Mouse (Mus musculus) MEL (cell line): ENCODE measurements around the gene Usp28. TPM values are rescaled to one million over a fixed set of nuclear protein-coding genes. Genes with fewer than 3 reads are reported as not detected.

Experiments used
- DNase-seq: peaks from one replicate; pipeline ENCODE4 v3.0.0; 2011; ENCODE audit warnings: low read depth, low spot score
- H3K27ac ChIP-seq: 2 replicates; pipeline ENCODE4 v1.5.1; 2012; ENCODE audit warnings: low read depth, mild to moderate bottlenecking, control low read depth, low read length, moderate library complexity; ENCODE audit not compliant: control insufficient read depth
- H3K27me3 ChIP-seq, 2 experiments: fragments of 150-350 bp in 1 of 2; sonication (generic) in 1 of 2; 2 replicates each; pipeline ENCODE4 v1.6.1; 2012; ENCODE audit warnings: low read length in 2 of 2, mild to moderate bottlenecking in 2 of 2, improper control_type of control experiment in 1 of 2, moderate library complexity in 1 of 2; ENCODE audit not compliant: insufficient read depth in 2 of 2, control insufficient read depth in 1 of 2
- H3K36me3 ChIP-seq, 2 experiments: 2 replicates each; pipeline ENCODE4 v1.6.1; 2012 to 2014; ENCODE audit warnings: low read length in 2 of 2, improper control_type of control experiment in 1 of 2, inconsistent platforms in 1 of 2, mild to moderate bottlenecking in 1 of 2; ENCODE audit not compliant: insufficient read depth in 2 of 2, control insufficient read depth in 1 of 2
- H3K4me1 ChIP-seq, 2 experiments: fragments of 150-350 bp in 1 of 2; sonication (generic) in 1 of 2; 2 replicates each; pipeline ENCODE4 v1.6.1; 2012; ENCODE audit warnings: low read length in 2 of 2, improper control_type of control experiment in 1 of 2, mild to moderate bottlenecking in 1 of 2; ENCODE audit not compliant: insufficient read depth in 2 of 2, control insufficient read depth in 1 of 2
- H3K4me3 ChIP-seq, 2 experiments: fragments of 150-350 bp in 1 of 2; sonication (generic) in 1 of 2; 2 replicates each; pipeline ENCODE4 v1.5.1; 2012; ENCODE audit warnings: low read depth in 2 of 2, low read length in 2 of 2, mild to moderate bottlenecking in 2 of 2, moderate library complexity in 2 of 2, control low read depth in 1 of 2, improper control_type of control experiment in 1 of 2; ENCODE audit not compliant: control insufficient read depth in 1 of 2, insufficient read depth in 1 of 2
- H3K79me2 ChIP-seq: 2 replicates; pipeline ENCODE4 v1.6.1; 2012; ENCODE audit warnings: mild to moderate bottlenecking, low read length, moderate library complexity; ENCODE audit not compliant: control insufficient read depth, poor library complexity, insufficient read depth
- H3K9ac ChIP-seq: 2 replicates; pipeline ENCODE4 v1.6.1; 2012; ENCODE audit warnings: low read depth, mild to moderate bottlenecking, control low read depth, low read length, moderate library complexity; ENCODE audit not compliant: control insufficient read depth, poor library complexity, severe bottlenecking
- H3K9me3 ChIP-seq: fragments of 150-350 bp; sonication (generic); replicated peaks from 2 replicates; pipeline ENCODE4 v1.6.1; 2012; ENCODE audit warnings: mild to moderate bottlenecking, low read length, improper control_type of control experiment, moderate library complexity; ENCODE audit not compliant: insufficient read depth
- CHD1 ChIP-seq: IDR thresholded peaks from 2 replicates; pipeline ENCODE4 v1.6.1; 2012; ENCODE audit warnings: low read depth, mild to moderate bottlenecking, inconsistent platforms, low read length, improper control_type of control experiment
- CHD2 ChIP-seq: IDR thresholded peaks from 2 replicates; pipeline ENCODE4 v1.6.1; 2011; ENCODE audit warnings: low read length, improper control_type of control experiment
- JUND ChIP-seq: IDR thresholded peaks from 2 replicates; pipeline ENCODE4 v1.6.1; 2011; ENCODE audit warnings: low read depth, mild to moderate bottlenecking, improper control_type of control experiment, low read length
- KAT2A ChIP-seq: conservative IDR thresholded peaks from 2 replicates; pipeline ENCODE4 v1.6.1; 2012; ENCODE audit warnings: low read depth, low read length, improper control_type of control experiment, inconsistent platforms
- MAFK ChIP-seq: IDR thresholded peaks from 2 replicates; pipeline ENCODE4 v1.6.1; 2011; ENCODE audit warnings: low read depth, mild to moderate bottlenecking, low read length, improper control_type of control experiment, borderline replicate concordance
- MAZ ChIP-seq: IDR thresholded peaks from 2 replicates; pipeline ENCODE4 v1.6.1; 2012; ENCODE audit warnings: low read depth, mild to moderate bottlenecking, inconsistent platforms, low read length, improper control_type of control experiment
- MXI1 ChIP-seq: IDR thresholded peaks from 2 replicates; pipeline ENCODE4 v1.6.1; 2011; ENCODE audit warnings: mild to moderate bottlenecking, low read depth, low read length, improper control_type of control experiment
- MYC ChIP-seq: IDR thresholded peaks from 2 replicates; pipeline ENCODE4 v1.6.1; 2011; ENCODE audit warnings: low read depth, mild to moderate bottlenecking, low read length, improper control_type of control experiment, moderate library complexity
- NELFE ChIP-seq: IDR thresholded peaks from 2 replicates; pipeline ENCODE4 v1.6.1; 2011; ENCODE audit warnings: low read depth, low read length, improper control_type of control experiment
- NRF1 ChIP-seq: IDR thresholded peaks from 2 replicates; pipeline ENCODE4 v1.6.1; 2014; ENCODE audit warnings: low read depth, mild to moderate bottlenecking, inconsistent platforms, low read length, improper control_type of control experiment, moderate library complexity; ENCODE audit not compliant: poor library complexity, insufficient read depth, severe bottlenecking
- POLR2A ChIP-seq, 2 experiments: IDR thresholded peaks; 2 replicates each; pipeline ENCODE4 v1.6.1; 2011 to 2012; ENCODE audit warnings: low read length in 2 of 2, mild to moderate bottlenecking in 2 of 2, control low read depth in 1 of 2, improper control_type of control experiment in 1 of 2, low read depth in 1 of 2, moderate library complexity in 1 of 2; ENCODE audit not compliant: control insufficient read depth in 1 of 2, insufficient read depth in 1 of 2, poor library complexity in 1 of 2
- SIN3A ChIP-seq: IDR thresholded peaks from 2 replicates; pipeline ENCODE4 v1.6.1; 2012; ENCODE audit warnings: low read length, improper control_type of control experiment, inconsistent platforms
- SMC3 ChIP-seq: IDR thresholded peaks from 2 replicates; pipeline ENCODE4 v1.6.1; 2011; ENCODE audit warnings: low read depth, low read length, improper control_type of control experiment
- TCF12 ChIP-seq: IDR thresholded peaks from 2 replicates; pipeline ENCODE4 v1.6.1; 2014; ENCODE audit warnings: low read depth, mild to moderate bottlenecking, inconsistent platforms, low read length, improper control_type of control experiment, moderate library complexity
- USF1 ChIP-seq: IDR thresholded peaks from 2 replicates; pipeline ENCODE4 v1.6.1; 2014; ENCODE audit warnings: low read depth, mild to moderate bottlenecking, inconsistent platforms, low read length, improper control_type of control experiment, moderate library complexity
- USF2 ChIP-seq, 2 experiments: IDR thresholded peaks; 2 replicates each; pipeline ENCODE4 v1.6.1; 2011 to 2012; ENCODE audit warnings: improper control_type of control experiment in 2 of 2, low read length in 2 of 2, borderline replicate concordance in 1 of 2, inconsistent platforms in 1 of 2, low read depth in 1 of 2, mild to moderate bottlenecking in 1 of 2; ENCODE audit not compliant: insufficient read depth in 1 of 2
- ZKSCAN1 ChIP-seq: IDR thresholded peaks from 2 replicates; pipeline ENCODE4 v1.6.1; 2012; ENCODE audit warnings: low read depth, mild to moderate bottlenecking, inconsistent platforms, low read length, improper control_type of control experiment, moderate library complexity
- polyA plus RNA-seq, 2 experiments: library from polyadenylated mRNA; stranded (reverse) in 1 of 2; unstranded in 1 of 2; fragments of >175 nt in 1 of 2; fragments of >200 nt in 1 of 2; gene quantifications; 2 replicates each; pipeline versions ENCODE4 v1.2.1 to v1.2.4; 2012; ENCODE audit warnings: low replicate concordance in 2 of 2, low read depth in 1 of 2; ENCODE audit not compliant: insufficient read length in 2 of 2, insufficient read depth in 1 of 2, missing spikeins in 1 of 2
- total RNA-seq: library from RNA; depleted of rRNA; stranded (reverse); fragments of 300-350 nt; gene quantifications from 2 replicates; pipeline ENCODE4 v1.2.3, GENCODE M21; 2012

Gene Usp28
- total and polyA plus RNA-seq, 3 experiments, result 5.2 to 14.2 TPM; not detected in 1

DNA sequence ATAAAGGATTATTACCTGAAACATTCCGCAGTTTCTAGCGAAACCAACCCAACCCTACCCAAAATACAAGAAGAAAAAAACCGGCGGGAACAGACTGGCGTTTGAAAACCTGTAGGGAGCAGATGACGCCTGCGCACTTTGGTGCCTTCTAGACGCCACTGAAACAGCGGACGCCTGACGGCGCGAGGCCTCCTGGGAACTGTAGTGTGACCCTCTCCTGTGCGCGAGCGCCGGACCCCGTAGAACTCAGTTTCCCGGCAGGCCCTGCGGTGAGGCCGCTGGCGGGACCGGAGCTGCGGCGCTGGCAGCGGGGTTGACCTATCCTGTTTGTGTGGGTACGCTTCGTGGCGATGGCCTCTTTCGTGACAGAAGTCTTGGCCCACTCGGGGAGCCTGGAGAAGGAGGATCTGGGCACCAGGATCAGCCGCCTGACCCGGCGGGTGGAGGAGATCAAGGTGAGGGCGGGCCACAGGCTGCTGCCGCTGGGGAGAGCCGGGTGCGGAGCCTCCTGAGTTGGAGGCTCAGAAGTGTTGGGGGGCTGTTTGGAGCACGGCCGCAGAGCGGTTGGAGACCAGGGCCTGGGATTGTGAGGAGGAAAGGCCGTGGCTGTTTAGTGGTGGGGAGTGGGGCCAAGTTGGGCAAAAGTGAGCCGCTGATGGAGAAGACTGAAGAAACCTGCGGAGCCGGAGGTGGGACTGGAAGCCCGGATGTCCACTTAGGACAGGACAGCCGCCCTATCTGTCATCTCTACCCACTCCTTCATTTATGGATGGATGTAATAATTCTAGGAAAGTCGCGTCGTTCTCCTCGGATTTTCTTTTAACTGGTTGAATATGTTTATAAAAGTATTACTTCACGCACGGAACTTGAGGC is 70.4 kb downstream of the Usp28 start, which contains the start of gene Zw10 (continued):
- TF ChIP-seq CHD1 (no peak), SIN3A (peak; percentile 90), USF1 (no peak), JUND (no peak)

- H3K4me3 ChIP-seq, result no peak overlapping the region
- H3K4me1 ChIP-seq, result no peaks in the 10 kb centered on the region
- no peaks in the 10 kb centered on the region for H3K79me2 ChIP-seq
- TF ChIP-seq MYC (no peak), MXI1 (no peak), CHD2 (no peak), KAT2A (no peak)
- DNase-seq, result no peak
- no peaks in the 10 kb centered on the region for H3K27me3 ChIP-seq
- H3K36me3 ChIP-seq, result peaks cover 0 to 9% of the 10 kb centered on the region in 2 experiments; a peak in 2 of 4 replicates
- no peak overlapping the region for H3K27ac ChIP-seq
- H3K9me3 ChIP-seq, result no peaks in the 10 kb centered on the region
- H3K9ac ChIP-seq, result no peak overlapping the region
Observed at GRCm38 (mm10) chr9:49076847-49077246, 91.7 kb downstream of the Usp28 start.

- no peak within 1 kb of the TSS for H3K9ac ChIP-seq
- no peaks in the 10 kb centered on the region for H3K79me2 ChIP-seq
- H3K9me3 ChIP-seq, result no peaks in the 10 kb centered on the region
- no peak within 1 kb of the TSS for H3K27ac ChIP-seq
- no peaks in the 10 kb centered on the region for H3K4me1 ChIP-seq
- H3K36me3 ChIP-seq, result peaks cover 0 to 1% of the 10 kb centered on the region in 2 experiments; a peak in 1 of 4 replicates
- no peak for DNase-seq
- H3K4me3 ChIP-seq, result no peak within 1 kb of the TSS
- no peaks in the 10 kb centered on the region for H3K27me3 ChIP-seq
- TF ChIP-seq TCF12, result no peak
- no peak for TF ChIP-seq NELFE
- TF ChIP-seq MAZ, result no peak
- TF ChIP-seq POLR2A (IDR thresholded peaks at IDR 0.05; ENCODE audit: control insufficient read depth in 1 of 2, insufficient read depth in 1 of 2, low read depth in 1 of 2, low read length in 2 of 2, poor library complexity in 1 of 2), result no peak
- no peak for TF ChIP-seq USF2 (IDR thresholded peaks at IDR 0.05; ENCODE audit: borderline replicate concordance in 1 of 2, insufficient read depth in 1 of 2, low read depth in 1 of 2, low read length in 2 of 2)
- TF ChIP-seq SMC3, result no peak
- no peak for TF ChIP-seq NRF1
- no peak for TF ChIP-seq ZKSCAN1
- TF ChIP-seq MAFK, result no peak
Observed at GRCm38 (mm10) chr9:49081107-49081506, 95.9 kb downstream of the Usp28 start, which contains the start of gene Tmprss5. Gene Tmprss5, plus strand, starts transcription at chr9:49081260.
